Mouse (Mus musculus): ENCODE results near the gene Mark2. TPM values are rescaled to one million over a fixed set of nuclear protein-coding genes. Genes with fewer than 3 reads are reported as not detected.

Mark2 gene
- polyA plus RNA-seq, 1 experiment: 52.1 TPM

- TF ChIP-seq CTCF (IDR thresholded peaks at IDR 0.05; ENCODE audit: low read depth, low read length) (no peak), POLR2A (IDR thresholded peaks at IDR 0.05; ENCODE audit: insufficient read depth, low read length) (no peak), EP300 (IDR thresholded peaks at IDR 0.05; ENCODE audit: insufficient read depth, low read depth, low read length) (peak; percentile 69)
- Histone ChIP-seq H3K4me3 (ENCODE audit: low read depth, low read length) (no peak overlapping the region), H3K9me3 (replicated peaks; ENCODE audit: control insufficient read depth, insufficient read depth, low read length, poor library complexity, severe bottlenecking) (no peaks in the 10 kb centered on the region), H3K36me3 (ENCODE audit: control insufficient read depth, insufficient read depth, low read length, poor library complexity, severe bottlenecking) (no peaks in the 10 kb centered on the region), H3K9ac (ENCODE audit: low read depth, poor library complexity, severe bottlenecking) (no peak overlapping the region), H3K4me1 (ENCODE audit: control insufficient read depth, insufficient read depth, low read length) (peaks cover 5% of the 10 kb centered on the region), H3K27me3 (ENCODE audit: control insufficient read depth, insufficient read depth, low read length, poor library complexity, severe bottlenecking) (no peaks in the 10 kb centered on the region), H3K27ac (ENCODE audit: insufficient read depth, low read length) (peak overlapping the region; percentile 26; the same call in 1 of the 2 replicates)
Observed at GRCm38 (mm10) chr19:7261476-7261875, 80.2 kb downstream of the Mark2 start.

- H3K4me1 ChIP-seq (ENCODE audit: control insufficient read depth, insufficient read depth, low read length): no peaks in the 10 kb centered on the region
- H3K9me3 ChIP-seq (replicated peaks; ENCODE audit: control insufficient read depth, insufficient read depth, low read length, poor library complexity, severe bottlenecking): no peaks in the 10 kb centered on the region
- peak overlapping the region; percentile 60 for H3K27ac ChIP-seq (ENCODE audit: insufficient read depth, low read length)
- no peaks in the 10 kb centered on the region for H3K36me3 ChIP-seq (ENCODE audit: control insufficient read depth, insufficient read depth, low read length, poor library complexity, severe bottlenecking)
- H3K9ac ChIP-seq (ENCODE audit: low read depth, poor library complexity, severe bottlenecking): no peak overlapping the region
- TF ChIP-seq EP300 (IDR thresholded peaks at IDR 0.05; ENCODE audit: insufficient read depth, low read depth, low read length): 0 out of 2 replicates have a peak, but pooled peaks have one; percentile 52
- TF ChIP-seq CTCF (IDR thresholded peaks at IDR 0.05; ENCODE audit: low read depth, low read length): no peak
- no peak for TF ChIP-seq POLR2A (IDR thresholded peaks at IDR 0.05; ENCODE audit: insufficient read depth, low read length)
- no peaks in the 10 kb centered on the region for H3K27me3 ChIP-seq (ENCODE audit: control insufficient read depth, insufficient read depth, low read length, poor library complexity, severe bottlenecking)
- H3K4me3 ChIP-seq (ENCODE audit: low read depth, low read length): 0 out of 2 replicates have a peak overlapping the region, but pooled peaks have one; percentile 10
Observed at GRCm38 (mm10) chr19:7257881-7258280, 83.8 kb downstream of the Mark2 start.

GRCm38 (mm10) chr19:7246021-7246420 is 95.6 kb downstream of the Mark2 start:
- peaks cover 2% of the 10 kb centered on the region for H3K4me1 ChIP-seq (ENCODE audit: control insufficient read depth, insufficient read depth, low read length)
- no peak overlapping the region for H3K4me3 ChIP-seq (ENCODE audit: low read depth, low read length)
- no peaks in the 10 kb centered on the region for H3K27me3 ChIP-seq (ENCODE audit: control insufficient read depth, insufficient read depth, low read length, poor library complexity, severe bottlenecking)
- no peaks in the 10 kb centered on the region for H3K9me3 ChIP-seq (replicated peaks; ENCODE audit: control insufficient read depth, insufficient read depth, low read length, poor library complexity, severe bottlenecking)
- no peaks in the 10 kb centered on the region for H3K36me3 ChIP-seq (ENCODE audit: control insufficient read depth, insufficient read depth, low read length, poor library complexity, severe bottlenecking)
- H3K27ac ChIP-seq (ENCODE audit: insufficient read depth, low read length): no peak overlapping the region
- TF ChIP-seq POLR2A (IDR thresholded peaks at IDR 0.05; ENCODE audit: insufficient read depth, low read length) (no peak), EP300 (IDR thresholded peaks at IDR 0.05; ENCODE audit: insufficient read depth, low read depth, low read length) (no peak), CTCF (IDR thresholded peaks at IDR 0.05; ENCODE audit: low read depth, low read length) (no peak)
- H3K9ac ChIP-seq (ENCODE audit: low read depth, poor library complexity, severe bottlenecking): no peak overlapping the region

GRCm38 (mm10) chr19:7240782-7241690 is 100.6 kb downstream of the Mark2 start, which contains the start of gene Naa40:
Gene Naa40, minus strand, starts transcription at chr19:7241183.
- Histone ChIP-seq H3K27ac (ENCODE audit: insufficient read depth, low read length) (no peak within 1 kb of the TSS; the same call in 1 of the 2 replicates), H3K4me1 (ENCODE audit: control insufficient read depth, insufficient read depth, low read length) (peaks cover 2% of the 10 kb centered on the region), H3K27me3 (ENCODE audit: control insufficient read depth, insufficient read depth, low read length, poor library complexity, severe bottlenecking) (no peaks in the 10 kb centered on the region), H3K4me3 (ENCODE audit: low read depth, low read length) (peak within 1 kb of the TSS; percentile 93), H3K36me3 (ENCODE audit: control insufficient read depth, insufficient read depth, low read length, poor library complexity, severe bottlenecking) (peaks cover 4% of the 10 kb centered on the region), H3K9ac (ENCODE audit: low read depth, poor library complexity, severe bottlenecking) (peak within 1 kb of the TSS; percentile 79), H3K9me3 (replicated peaks; ENCODE audit: control insufficient read depth, insufficient read depth, low read length, poor library complexity, severe bottlenecking) (no peaks in the 10 kb centered on the region)
- no peak for TF ChIP-seq CTCF (IDR thresholded peaks at IDR 0.05; ENCODE audit: low read depth, low read length)
- TF ChIP-seq EP300 (IDR thresholded peaks at IDR 0.05; ENCODE audit: insufficient read depth, low read depth, low read length): no peak
- no peak for TF ChIP-seq POLR2A (IDR thresholded peaks at IDR 0.05; ENCODE audit: insufficient read depth, low read length)

- Histone ChIP-seq H3K27ac (ENCODE audit: insufficient read depth, low read length) (no peak overlapping the region), H3K4me1 (ENCODE audit: control insufficient read depth, insufficient read depth, low read length) (peaks cover 2% of the 10 kb centered on the region), H3K9me3 (replicated peaks; ENCODE audit: control insufficient read depth, insufficient read depth, low read length, poor library complexity, severe bottlenecking) (no peaks in the 10 kb centered on the region), H3K4me3 (ENCODE audit: low read depth, low read length) (peak overlapping the region; percentile 93), H3K36me3 (ENCODE audit: control insufficient read depth, insufficient read depth, low read length, poor library complexity, severe bottlenecking) (peaks cover 4% of the 10 kb centered on the region), H3K27me3 (ENCODE audit: control insufficient read depth, insufficient read depth, low read length, poor library complexity, severe bottlenecking) (no peaks in the 10 kb centered on the region), H3K9ac (ENCODE audit: low read depth, poor library complexity, severe bottlenecking) (peak overlapping the region; percentile 79)
- TF ChIP-seq POLR2A (IDR thresholded peaks at IDR 0.05; ENCODE audit: insufficient read depth, low read length) (no peak), CTCF (IDR thresholded peaks at IDR 0.05; ENCODE audit: low read depth, low read length) (no peak), EP300 (IDR thresholded peaks at IDR 0.05; ENCODE audit: insufficient read depth, low read depth, low read length) (no peak)
Observed at GRCm38 (mm10) chr19:7240291-7240690, 101.4 kb downstream of the Mark2 start.

GRCm38 (mm10) chr19:7239574-7239973 is 102.1 kb downstream of the Mark2 start:
- TF ChIP-seq CTCF (IDR thresholded peaks at IDR 0.05; ENCODE audit: low read depth, low read length) (no peak), POLR2A (IDR thresholded peaks at IDR 0.05; ENCODE audit: insufficient read depth, low read length) (no peak), EP300 (IDR thresholded peaks at IDR 0.05; ENCODE audit: insufficient read depth, low read depth, low read length) (no peak)
- Histone ChIP-seq H3K4me3 (ENCODE audit: low read depth, low read length) (peak overlapping the region; percentile 93; the same call in 1 of the 2 replicates), H3K36me3 (ENCODE audit: control insufficient read depth, insufficient read depth, low read length, poor library complexity, severe bottlenecking) (peaks cover 4% of the 10 kb centered on the region), H3K9ac (ENCODE audit: low read depth, poor library complexity, severe bottlenecking) (peak overlapping the region; percentile 79), H3K9me3 (replicated peaks; ENCODE audit: control insufficient read depth, insufficient read depth, low read length, poor library complexity, severe bottlenecking) (no peaks in the 10 kb centered on the region), H3K27ac (ENCODE audit: insufficient read depth, low read length) (no peak overlapping the region), H3K27me3 (ENCODE audit: control insufficient read depth, insufficient read depth, low read length, poor library complexity, severe bottlenecking) (no peaks in the 10 kb centered on the region), H3K4me1 (ENCODE audit: control insufficient read depth, insufficient read depth, low read length) (peaks cover 2% of the 10 kb centered on the region)
